22 mouse cellular contexts compared by ENCODE assay signal in the genomic region with DNA sequence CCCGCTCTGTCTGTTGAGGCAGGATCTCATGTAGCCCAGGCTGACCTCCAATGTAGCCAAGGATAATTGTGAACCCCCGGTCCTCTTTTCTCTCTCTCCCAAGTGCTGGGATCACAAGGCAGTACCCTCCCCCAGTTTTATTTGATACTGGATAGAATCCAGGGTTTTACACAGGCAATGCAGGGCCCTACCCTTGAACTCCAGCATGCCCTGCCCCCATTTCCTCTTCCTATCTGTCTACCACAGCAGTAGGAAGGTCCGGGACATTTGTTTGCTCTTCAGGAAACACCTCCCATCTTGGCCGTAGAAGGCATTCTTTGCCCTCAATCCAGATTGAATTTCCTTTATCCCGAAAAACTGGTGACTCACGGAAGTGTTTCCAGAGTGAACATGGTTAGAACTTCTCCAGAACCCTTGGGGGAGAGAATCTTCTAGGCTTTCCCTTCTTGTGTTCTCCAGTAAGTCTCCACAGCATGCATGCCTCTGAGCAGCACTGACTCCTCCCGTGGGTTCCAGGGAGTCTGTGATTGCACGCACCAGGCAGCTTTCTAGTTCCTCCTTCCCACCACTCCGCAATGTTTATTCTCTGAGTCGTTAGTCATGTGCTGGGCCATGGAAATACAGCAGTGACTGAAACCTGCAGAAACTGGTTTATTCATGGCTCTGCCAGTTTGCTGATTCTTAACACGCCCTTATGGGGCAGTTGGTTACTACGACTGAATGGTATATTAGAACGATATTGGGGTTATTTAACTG.
DNase-seq lines count a peak whose midpoint lies in the region; ATAC-seq and TF ChIP-seq lines count a peak whose summit lies in the region.
"Had no signal": no experiment of that assay in that cellular context is flagged by ENCODE, and none has a peak within 500 bp of the region (broad histone marks: within the 10 kb centered on the region; RNA-seq: fewer than 3 reads in every experiment).

No protein-coding gene starts in this region.

- no peaks in the 10 kb centered on the region for H3K4me1 ChIP-seq in heart, adult 2 months (ENCODE audit: control insufficient read depth, insufficient read depth, low read length)
- H3K4me1 ChIP-seq: forebrain, embryonic 15.5 days; heart, embryonic 12.5 days; hindbrain, embryonic 13.5 days; intestine, embryonic 15.5 days; limb, embryonic 15.5 days; liver, embryonic 15.5 days; midbrain, embryonic 12.5 days; neural tube, embryonic 12.5 days had no signal

- 66% methylated on average over 13 of the region's 13 CpGs for WGBS in heart, adult 2 months

- no peak overlapping the region for H3K9ac ChIP-seq in heart, adult 2 months (ENCODE audit: low read depth, low read length)
- H3K9ac ChIP-seq: forebrain, embryonic 15.5 days; heart, embryonic 12.5 days; hindbrain, embryonic 13.5 days; intestine, embryonic 15.5 days; limb, embryonic 15.5 days; liver, embryonic 15.5 days; midbrain, embryonic 12.5 days; neural tube, embryonic 12.5 days had no signal

- H3K4me3 ChIP-seq in heart, adult 2 months, result no peak overlapping the region
- H3K4me3 ChIP-seq: forebrain, embryonic 15.5 days; heart, embryonic 12.5 days; hindbrain, embryonic 13.5 days; intestine, embryonic 15.5 days; limb, embryonic 15.5 days; liver, embryonic 15.5 days; midbrain, embryonic 12.5 days; neural tube, embryonic 12.5 days had no signal

- no peak for TF ChIP-seq POLR2A in heart, adult 2 months (IDR thresholded peaks at IDR 0.05; ENCODE audit: insufficient read depth, low read depth, low read length)

- intact Hi-C loops in heart, adult 2 months (cut with DNase I), result no loop called here

- no peak for ATAC-seq in inflammation-experienced regulatory T-cells, adult 6 months
- ATAC-seq: forebrain, embryonic 15.5 days; intestine, embryonic 15.5 days had no signal

- peak; percentile 2 for DNase-seq in heart, adult 8-10 months (ENCODE audit: low spot score)
- no peak for DNase-seq in heart, adult 2 months
- peak; percentile 18 for DNase-seq in lung, postnatal 36 days
- DNase-seq in lung, postnatal 4 days, result no peak
- DNase-seq in kidney, adult 9 months, result peak; percentile 46
- DNase-seq in urinary bladder, postnatal 14 days (ENCODE audit: low spot score), result no peak
- DNase-seq: cerebellum, adult 11-12 months; cerebellum, postnatal 14 days; embryo, embryonic 11 days; gastrocnemius, postnatal 36 days; layer of hippocampus, postnatal 36 days; right cerebral cortex, postnatal 4 days had no signal

- no peak for TF ChIP-seq CTCF in heart, adult 2 months (IDR thresholded peaks at IDR 0.05)

- H3K79me2 ChIP-seq in heart, adult 2 months (replicated peaks; ENCODE audit: control insufficient read depth, insufficient read depth, low read length), result no peaks in the 10 kb centered on the region

- H3K36me3 ChIP-seq in heart, adult 2 months (ENCODE audit: control insufficient read depth, insufficient read depth, low read length), result no peaks in the 10 kb centered on the region
- H3K36me3 ChIP-seq: forebrain, embryonic 15.5 days; G1E; heart, embryonic 12.5 days; hindbrain, embryonic 13.5 days; intestine, embryonic 15.5 days; limb, embryonic 15.5 days; liver, embryonic 15.5 days; midbrain, embryonic 12.5 days; neural tube, embryonic 12.5 days had no signal

- no peaks in the 10 kb centered on the region for H3K27me3 ChIP-seq in heart, adult 2 months (ENCODE audit: control insufficient read depth, insufficient read depth, low read length)
- H3K27me3 ChIP-seq: heart, embryonic 12.5 days; hindbrain, embryonic 13.5 days; intestine, embryonic 15.5 days; liver, embryonic 15.5 days; midbrain, embryonic 12.5 days; neural tube, embryonic 12.5 days had no signal

- H3K27ac ChIP-seq in heart, adult 2 months, result no peak overlapping the region
- H3K27ac ChIP-seq: forebrain, embryonic 15.5 days; hindbrain, embryonic 13.5 days; intestine, embryonic 15.5 days; limb, embryonic 15.5 days; liver, embryonic 15.5 days; midbrain, embryonic 12.5 days; neural tube, embryonic 12.5 days had no signal

- no peak for TF ChIP-seq EP300 in heart, adult 2 months (IDR thresholded peaks at IDR 0.05; ENCODE audit: insufficient read depth, low read depth, low read length)

Comparison
In these comparisons a context has a peak if more than half of its experiments do, and no peak if none do; other contexts are left out.
1. DNase-seq: peak in heart, adult 8-10 months (single experiment), lung, postnatal 36 days (single experiment) and kidney, adult 9 months (single experiment); none in heart, adult 2 months (0 of 2), lung, postnatal 4 days (0 of 2) and urinary bladder, postnatal 14 days (single experiment).